Comparison of ENCODE assay signal across 28 mouse cellular contexts in the genomic region with DNA sequence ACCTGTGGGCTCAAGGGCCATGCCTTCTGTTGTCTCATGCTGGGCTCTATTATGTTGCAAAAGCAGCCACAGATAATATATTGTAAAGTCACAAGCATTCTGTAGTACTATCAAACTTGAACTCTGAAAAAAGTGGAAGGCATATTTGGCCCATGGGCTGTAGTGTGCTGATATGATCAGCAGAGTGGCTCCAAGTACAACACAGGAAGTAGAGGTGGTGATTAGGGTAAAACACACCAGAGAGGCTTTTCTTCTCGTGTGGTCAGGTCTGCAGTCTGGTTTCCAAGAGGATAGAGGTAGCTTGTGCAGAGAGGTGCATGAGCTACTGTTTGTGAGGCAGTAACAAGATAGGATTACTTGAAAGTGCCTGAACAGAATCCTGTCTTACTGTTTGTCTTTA.
DNase-seq lines count a peak whose midpoint lies in the region; ATAC-seq and TF ChIP-seq lines count a peak whose summit lies in the region.
"Had no signal": no experiment of that assay in that cellular context is flagged by ENCODE, and none has a peak within 500 bp of the region (broad histone marks: within the 10 kb centered on the region; RNA-seq: fewer than 3 reads in every experiment).

No protein-coding gene starts in this region.

- 0 out of 2 replicates have a peak, but pooled peaks cover 5% of the 10 kb centered on the region for H3K9me3 ChIP-seq in heart, embryonic 12.5 days (replicated peaks)
- no peaks in the 10 kb centered on the region for H3K9me3 ChIP-seq in MEL (replicated peaks; ENCODE audit: insufficient read depth, low read length)
- no peaks in the 10 kb centered on the region for H3K9me3 ChIP-seq in hindbrain, postnatal 0 days (ENCODE audit: low read length)
- H3K9me3 ChIP-seq in forebrain, embryonic 10.5 days = no peaks in the 10 kb centered on the region
- H3K9me3 ChIP-seq: embryonic facial prominence, embryonic 12.5 days; forebrain, embryonic 13.5 days; heart, embryonic 15.5 days had no signal

- TF ChIP-seq RAD21 in MEL (IDR thresholded peaks at IDR 0.05; ENCODE audit: low read depth, low read length) = no peak

- H3K27ac ChIP-seq in heart, embryonic 12.5 days (ENCODE audit: poor library complexity, severe bottlenecking) = no peak overlapping the region
- H3K27ac ChIP-seq in MEL (ENCODE audit: control insufficient read depth, low read depth, low read length) = no peak overlapping the region
- no peak overlapping the region for H3K27ac ChIP-seq in hindbrain, postnatal 0 days
- H3K27ac ChIP-seq in forebrain, embryonic 10.5 days = no peak overlapping the region
- H3K27ac ChIP-seq: embryonic facial prominence, embryonic 12.5 days; forebrain, embryonic 13.5 days; heart, adult 2 months; heart, embryonic 15.5 days; hindbrain, embryonic 14.5 days had no signal

- H3K4me1 ChIP-seq in heart, embryonic 12.5 days (replicated peaks) = no peaks in the 10 kb centered on the region
- H3K4me1 ChIP-seq in MEL (ENCODE audit: control insufficient read depth in 1 of 2, insufficient read depth in 2 of 2, low read length in 2 of 2) = peaks cover 0 to 3% of the 10 kb centered on the region in 2 experiments; a peak in 1 of 4 replicates
- H3K4me1 ChIP-seq in hindbrain, postnatal 0 days (ENCODE audit: insufficient read depth, low read length) = no peaks in the 10 kb centered on the region
- no peaks in the 10 kb centered on the region for H3K4me1 ChIP-seq in forebrain, embryonic 10.5 days
- H3K4me1 ChIP-seq: forebrain, embryonic 13.5 days; heart, embryonic 15.5 days had no signal

- no peaks in the 10 kb centered on the region for H3K36me3 ChIP-seq in heart, embryonic 12.5 days
- no peaks in the 10 kb centered on the region for H3K36me3 ChIP-seq in MEL (ENCODE audit: control insufficient read depth in 1 of 2, insufficient read depth in 2 of 2, low read length in 2 of 2)
- H3K36me3 ChIP-seq in hindbrain, postnatal 0 days (ENCODE audit: insufficient read depth, low read length) = no peaks in the 10 kb centered on the region
- no peaks in the 10 kb centered on the region for H3K36me3 ChIP-seq in forebrain, embryonic 10.5 days (replicated peaks)
- H3K36me3 ChIP-seq: embryonic facial prominence, embryonic 12.5 days; heart, embryonic 15.5 days had no signal

- WGBS in heart, embryonic 12.5 days = 17% methylated on average over 1 of the region's 1 CpGs
- 86% methylated on average over 1 of the region's 1 CpGs for WGBS in hindbrain, postnatal 0 days
- 75% methylated on average over 1 of the region's 1 CpGs for WGBS in forebrain, embryonic 10.5 days

- no peaks in the 10 kb centered on the region for H3K27me3 ChIP-seq in heart, embryonic 12.5 days (replicated peaks)
- no peaks in the 10 kb centered on the region for H3K27me3 ChIP-seq in MEL (ENCODE audit: control insufficient read depth in 1 of 2, insufficient read depth in 2 of 2, low read length in 2 of 2)
- H3K27me3 ChIP-seq in hindbrain, postnatal 0 days (ENCODE audit: insufficient read depth, low read length) = no peaks in the 10 kb centered on the region
- no peaks in the 10 kb centered on the region for H3K27me3 ChIP-seq in forebrain, embryonic 10.5 days (ENCODE audit: poor library complexity, severe bottlenecking)
- H3K27me3 ChIP-seq: embryonic facial prominence, embryonic 12.5 days; forebrain, embryonic 13.5 days; heart, embryonic 15.5 days; Patski had no signal

- no peak for DNase-seq in heart, adult 8-10 months (ENCODE audit: low spot score)
- peak; percentile 22 for DNase-seq in MEL (ENCODE audit: low read depth, low spot score)
- DNase-seq in hindbrain, postnatal 0 days (ENCODE audit: low spot score) = no peak
- no peak for DNase-seq in forebrain, embryonic 10.5 days (ENCODE audit: extremely low spot score, low spot score)
- DNase-seq: adrenal gland, postnatal 10 days; cerebellum, adult 11 months; cerebellum, adult 2 months; cerebellum, adult 9-11 months; cerebellum, postnatal 25 days; embryo, embryonic 11 days; gastrocnemius, postnatal 10 days; gastrocnemius, postnatal 36 days; heart, adult 2 months; heart, postnatal 10 days; heart, postnatal 36 days; kidney, adult 2 months had no signal

- TF ChIP-seq CTCF in MEL (IDR thresholded peaks at IDR 0.05 in 2 of 3, conservative IDR thresholded peaks at IDR 0.05 in 1 of 3; ENCODE audit: control insufficient read depth in 1 of 3, insufficient read depth in 1 of 3, low read depth in 2 of 3, low read length in 3 of 3, poor library complexity in 1 of 3, severe bottlenecking in 1 of 3) = no peak
- no peak for TF ChIP-seq CTCF in hindbrain, postnatal 0 days (IDR thresholded peaks at IDR 0.05; ENCODE audit: low read depth)

- TF ChIP-seq POLR2A in MEL (IDR thresholded peaks at IDR 0.05; ENCODE audit: control insufficient read depth in 1 of 2, insufficient read depth in 1 of 2, low read depth in 1 of 2, low read length in 2 of 2, poor library complexity in 1 of 2) = no peak

- peak; percentile 29; the same call in 1 of the 2 replicates for ATAC-seq in heart, embryonic 12.5 days (ENCODE audit: insufficient number of reproducible peaks, low FRiP score)
- peak; percentile 69 to 77; a peak in 3 of 4 replicates for ATAC-seq in hematopoietic stem cell, adult 5-6 weeks (replicated peaks in 1 of 2; ENCODE audit: insufficient read depth in 1 of 2, low FRiP score in 2 of 2, low TSS enrichment in 1 of 2, low read depth in 1 of 2, poor library complexity in 2 of 2, severe bottlenecking in 2 of 2)
- no peak for ATAC-seq in hindbrain, postnatal 0 days
- ATAC-seq: CD4-positive, CD25-positive, alpha-beta regulatory T cell, adult 4 months; forebrain, embryonic 13.5 days; forebrain, embryonic 16.5 days; intestine, postnatal 0 days; Patski had no signal

- H3K79me2 ChIP-seq in MEL (ENCODE audit: control insufficient read depth, insufficient read depth, low read length, poor library complexity) = no peaks in the 10 kb centered on the region

- no peak overlapping the region for H3K9ac ChIP-seq in heart, embryonic 12.5 days
- no peak overlapping the region for H3K9ac ChIP-seq in MEL (ENCODE audit: control insufficient read depth, low read depth, low read length, poor library complexity, severe bottlenecking)
- H3K9ac ChIP-seq in hindbrain, postnatal 0 days (replicated peaks; ENCODE audit: low read length) = no peak overlapping the region
- H3K9ac ChIP-seq: embryonic facial prominence, embryonic 12.5 days; forebrain, embryonic 13.5 days; heart, embryonic 15.5 days; hindbrain, embryonic 14.5 days had no signal

- H3K4me3 ChIP-seq in heart, embryonic 12.5 days = no peak overlapping the region
- no peak overlapping the region for H3K4me3 ChIP-seq in MEL (ENCODE audit: control insufficient read depth in 1 of 2, insufficient read depth in 1 of 2, low read depth in 2 of 2, low read length in 2 of 2)
- H3K4me3 ChIP-seq in hindbrain, postnatal 0 days (ENCODE audit: low read length) = no peak overlapping the region
- H3K4me3 ChIP-seq in forebrain, embryonic 10.5 days = no peak overlapping the region
- H3K4me3 ChIP-seq: embryonic facial prominence, embryonic 12.5 days; erythroblast, embryonic 14.5 days; forebrain, embryonic 13.5 days; heart, adult 2 months; heart, embryonic 15.5 days had no signal

- H3K4me2 ChIP-seq in heart, embryonic 12.5 days = no peak overlapping the region
- H3K4me2 ChIP-seq in hindbrain, postnatal 0 days (ENCODE audit: low read depth, low read length) = no peak overlapping the region
- H3K4me2 ChIP-seq: embryonic facial prominence, embryonic 12.5 days; forebrain, embryonic 13.5 days; heart, embryonic 11.5 days; heart, embryonic 15.5 days; hindbrain, embryonic 14.5 days had no signal

- no peak for TF ChIP-seq EP300 in MEL (IDR thresholded peaks at IDR 0.05; ENCODE audit: low read depth in 1 of 2, low read length in 2 of 2)

TF ChIP-seq in MEL, 35 proteins besides CTCF, POLR2A, EP300 and RAD21:
- no peak for TF ChIP-seq MAFK (IDR thresholded peaks at IDR 0.05; ENCODE audit: borderline replicate concordance, low read depth, low read length)
- no peak for TF ChIP-seq MYB (IDR thresholded peaks at IDR 0.05; ENCODE audit: low read depth, low read length)
- TF ChIP-seq NELFE (IDR thresholded peaks at IDR 0.05; ENCODE audit: low read depth, low read length) = no peak
- no peak for TF ChIP-seq RCOR1 (IDR thresholded peaks at IDR 0.05; ENCODE audit: low read depth, low read length)
- 0 out of 2 replicates have a peak, but pooled peaks have one; percentile 38 for TF ChIP-seq GATA1 (IDR thresholded peaks at IDR 0.05; ENCODE audit: low read depth, low read length)
- TF ChIP-seq TBP (IDR thresholded peaks at IDR 0.05; ENCODE audit: low read depth, low read length) = no peak
- no peak for TF ChIP-seq ZKSCAN1 (IDR thresholded peaks at IDR 0.05; ENCODE audit: low read depth, low read length)
